Mouse (Mus musculus) testis, adult 2 months (tissue): ENCODE results near the gene Kcnmb2.

Source experiments
- CTCF ChIP-seq: fragments of 200-500 bp; IDR thresholded peaks from 2 replicates; pipeline ENCODE4 v1.5.1; 2012; ENCODE audit warnings: low read depth, mild to moderate bottlenecking, inconsistent platforms, low read length, moderate library complexity; ENCODE audit not compliant: control insufficient read depth, insufficient read depth, insufficient replicate concordance
- POLR2A ChIP-seq: fragments of 200-500 bp; IDR thresholded peaks from 2 replicates; pipeline ENCODE4 v1.6.1; 2012; ENCODE audit warnings: low read depth, mild to moderate bottlenecking, inconsistent platforms, low read length, moderate library complexity; ENCODE audit not compliant: control insufficient read depth

- TF ChIP-seq CTCF (no peak), POLR2A (no peak)
These were observed 60.8 kb downstream of the Kcnmb2 start for GRCm38 (mm10) chr3:31963076-31963475.
